Mouse (Mus musculus) olfactory bulb, adult 2 months (tissue): ENCODE results near the gene Tpx2. TPM values are rescaled to one million over a fixed set of nuclear protein-coding genes. Genes with fewer than 3 reads are reported as not detected.
A peak's percentile ranks its signal among the peaks of the same experiment; 100 is the strongest.

Experiments used
- H3K27ac ChIP-seq: fragments of 200-500 bp; 2 replicates; pipeline ENCODE4 v1.5.1; 2012; ENCODE audit warnings: low read depth, low read length; ENCODE audit not compliant: insufficient read depth
- H3K4me1 ChIP-seq: fragments of 200-500 bp; 2 replicates; pipeline ENCODE4 v1.6.1; 2012; ENCODE audit warnings: low read length; ENCODE audit not compliant: control insufficient read depth, insufficient read depth
- H3K4me3 ChIP-seq: fragments of 200-500 bp; 2 replicates; pipeline ENCODE4 v1.5.1; 2012; ENCODE audit warnings: mild to moderate bottlenecking, low read depth, low read length, moderate library complexity; ENCODE audit not compliant: insufficient read depth
- CTCF ChIP-seq: fragments of 200-500 bp; IDR thresholded peaks from 2 replicates; pipeline ENCODE4 v1.5.1; 2012; ENCODE audit warnings: low read depth, mild to moderate bottlenecking, low read length, moderate library complexity; ENCODE audit not compliant: insufficient read depth
- POLR2A ChIP-seq: fragments of 200-500 bp; IDR thresholded peaks from 2 replicates; pipeline ENCODE4 v1.6.1; 2012; ENCODE audit warnings: mild to moderate bottlenecking, low read depth, low read length, moderate library complexity; ENCODE audit not compliant: insufficient read depth
- WGBS: fragments of 180-500 bp; shearing (Covaris S2); methylation state at CpG from one replicate; pipeline ENCODE4 v1.1.7; 2018; 5-methylcytosine and 5-hydroxymethylcytosine counted together
- polyA plus RNA-seq: library from polyadenylated mRNA; stranded (reverse); fragments of >200 nt; gene quantifications from 2 replicates; pipeline ENCODE4 v1.2.4, GENCODE M21; 2012; ENCODE audit warnings: low replicate concordance; ENCODE audit not compliant: missing spikeins, insufficient read depth, insufficient read length

Tpx2 gene
- polyA plus RNA-seq, 1 experiment, result 120 TPM

DNA sequence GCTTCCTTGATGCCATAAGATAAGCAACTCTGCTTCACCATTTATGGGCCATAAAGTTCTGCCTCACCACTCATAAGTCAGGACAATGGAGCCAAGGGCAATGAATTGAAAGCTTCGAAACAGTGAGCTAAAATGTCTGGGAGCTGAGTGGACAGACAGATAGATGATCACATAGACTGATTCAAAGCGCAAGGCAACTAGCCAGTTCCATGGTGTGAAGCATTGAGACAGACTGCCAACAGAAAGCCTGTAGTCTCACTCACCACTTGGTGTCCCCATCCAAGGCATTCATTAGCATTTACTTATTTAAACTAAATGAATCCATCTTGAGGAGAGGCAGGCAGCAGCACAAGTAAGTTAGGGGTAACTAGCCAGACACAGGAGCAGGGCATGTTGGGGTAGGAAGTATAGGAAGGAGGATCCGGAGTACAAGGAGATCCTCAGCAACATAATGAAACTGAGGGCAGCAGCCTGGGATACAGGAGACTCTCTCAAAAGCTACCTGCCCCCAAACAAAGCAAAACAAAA lies 28.6 kb upstream of the Tpx2 start:
- Histone ChIP-seq H3K4me1 (peaks cover 36% of the 10 kb centered on the region), H3K4me3 (no peak overlapping the region), H3K27ac (peak overlapping the region; percentile 92)
- TF ChIP-seq POLR2A, result no peak
- no peak for TF ChIP-seq CTCF
- WGBS, result 89% methylated on average over 3 of the region's 3 CpGs

DNA sequence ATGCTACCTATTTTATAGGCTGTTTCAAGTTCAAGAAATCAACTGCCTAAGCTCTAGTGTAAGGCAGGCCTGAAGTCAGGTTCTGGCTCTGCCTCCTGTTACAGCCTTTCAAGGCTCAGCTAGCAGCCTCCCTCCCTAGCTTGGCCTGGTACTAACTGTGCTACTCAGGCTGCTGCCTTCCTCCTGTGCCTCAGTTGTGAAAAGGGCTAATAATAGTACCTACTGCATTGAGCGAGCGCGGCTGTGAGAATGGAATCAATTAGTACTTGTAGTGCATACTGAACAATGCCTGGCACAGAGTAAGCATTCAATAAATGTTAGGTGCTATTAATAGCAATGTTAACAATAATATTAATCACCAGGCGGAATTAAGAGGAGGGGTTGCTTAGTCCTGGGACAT lies 27.8 kb upstream of the Tpx2 start:
- peak overlapping the region; percentile 92 for H3K27ac ChIP-seq
- H3K4me3 ChIP-seq, result no peak overlapping the region
- H3K4me1 ChIP-seq, result peaks cover 34% of the 10 kb centered on the region
- WGBS, result 8% methylated on average over 4 of the region's 4 CpGs
- TF ChIP-seq CTCF (no peak), POLR2A (no peak)

DNA sequence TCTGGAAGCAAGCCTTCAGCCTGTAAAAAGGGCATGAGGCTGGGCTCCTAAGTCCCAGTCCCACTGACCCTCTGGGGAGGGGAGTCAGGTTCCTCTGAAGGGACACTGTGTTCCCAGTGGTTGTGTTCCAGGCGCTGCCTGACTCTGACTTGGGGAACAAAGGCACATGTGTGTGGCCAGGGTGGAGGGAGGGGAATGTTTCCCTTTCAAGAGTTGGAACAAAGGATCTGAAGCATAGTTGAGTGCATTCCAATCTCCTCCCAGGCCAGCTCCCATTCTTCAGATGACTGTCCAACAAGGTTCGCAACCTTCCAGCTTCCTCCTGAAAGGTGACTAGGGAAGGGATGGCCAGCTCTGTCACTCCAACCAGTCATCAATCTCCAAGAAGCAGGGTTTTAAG lies 27.4 kb upstream of the Tpx2 start:
- WGBS, result 26% methylated on average over 2 of the region's 2 CpGs
- peak overlapping the region; percentile 92 for H3K27ac ChIP-seq
- no peak overlapping the region for H3K4me3 ChIP-seq
- peaks cover 37% of the 10 kb centered on the region for H3K4me1 ChIP-seq
- TF ChIP-seq CTCF, result no peak
- TF ChIP-seq POLR2A, result no peak

DNA sequence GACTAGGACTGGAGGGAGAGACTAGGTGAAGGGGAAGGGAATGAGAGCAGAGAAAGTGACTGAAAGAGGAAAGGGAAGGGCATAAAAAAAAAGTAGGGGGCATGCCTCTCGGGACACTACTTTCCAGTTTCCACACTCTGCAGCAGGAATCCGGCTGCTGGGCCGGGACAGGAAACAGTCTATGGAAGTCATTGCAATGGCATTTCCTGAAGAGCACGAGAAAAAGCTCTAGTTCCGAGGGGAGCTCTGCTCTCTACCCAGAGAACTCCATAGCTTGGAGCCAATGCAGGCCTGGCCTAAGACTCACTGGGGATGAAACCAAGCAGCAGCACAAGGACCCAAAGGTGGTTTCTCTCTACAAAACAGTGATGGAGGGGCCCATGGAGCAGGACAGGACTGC lies 26.7 kb upstream of the Tpx2 start:
- no peak for TF ChIP-seq POLR2A
- TF ChIP-seq CTCF, result no peak
- Histone ChIP-seq H3K4me1 (peaks cover 35% of the 10 kb centered on the region), H3K27ac (peak overlapping the region; percentile 92), H3K4me3 (no peak overlapping the region)
- WGBS, result 69% methylated on average over 5 of the region's 5 CpGs

DNA sequence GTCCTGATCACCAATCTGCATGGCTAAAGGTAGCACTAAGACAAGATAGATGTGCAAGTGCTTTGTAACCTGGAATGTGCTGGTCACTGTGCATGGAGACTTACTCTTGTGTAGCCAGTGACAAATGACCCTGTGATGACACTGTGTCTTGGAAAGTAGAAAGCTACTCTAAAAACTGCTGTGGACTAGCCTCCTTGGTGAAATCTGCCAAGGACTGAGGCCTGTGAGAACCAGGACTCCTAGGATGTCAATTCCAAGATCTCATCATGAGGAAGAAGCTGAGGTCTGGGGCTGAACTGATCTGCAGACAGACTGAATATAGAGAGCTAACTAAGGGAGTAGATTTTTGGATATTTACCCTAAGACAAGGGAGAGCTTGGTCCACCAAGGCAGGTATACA lies 26.2 kb upstream of the Tpx2 start:
- H3K27ac ChIP-seq, result peak overlapping the region; percentile 92
- peaks cover 30% of the 10 kb centered on the region for H3K4me1 ChIP-seq

DNA sequence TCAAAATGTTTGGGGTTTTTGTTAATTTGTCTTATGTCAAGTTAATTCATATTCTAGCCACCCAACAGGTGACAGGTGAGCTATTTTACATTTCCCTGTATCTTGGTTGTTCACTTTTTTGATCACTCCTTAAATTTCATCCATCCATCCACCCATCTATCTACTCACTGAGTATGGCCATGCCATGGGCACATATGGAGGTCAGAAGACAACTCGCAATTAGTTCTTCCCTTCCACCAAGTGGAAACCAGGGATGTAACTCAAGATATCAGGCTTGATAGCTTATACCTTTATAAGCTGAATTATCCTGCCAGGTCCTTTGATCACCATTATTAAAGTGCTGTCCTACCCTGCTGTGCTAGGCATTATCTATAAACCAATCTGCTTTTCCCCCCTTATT lies 24.0 kb upstream of the Tpx2 start:
- peaks cover 30% of the 10 kb centered on the region for H3K4me1 ChIP-seq
- TF ChIP-seq CTCF (no peak), POLR2A (no peak)
- H3K4me3 ChIP-seq, result no peak overlapping the region
- no peak overlapping the region for H3K27ac ChIP-seq
- WGBS, result 89% methylated on average over 1 of the region's 1 CpGs

More for the DNA sequence above, 26.2 kb upstream of the Tpx2 start:
- H3K4me3 ChIP-seq, result no peak overlapping the region
- TF ChIP-seq CTCF, result no peak
- no peak for TF ChIP-seq POLR2A

DNA sequence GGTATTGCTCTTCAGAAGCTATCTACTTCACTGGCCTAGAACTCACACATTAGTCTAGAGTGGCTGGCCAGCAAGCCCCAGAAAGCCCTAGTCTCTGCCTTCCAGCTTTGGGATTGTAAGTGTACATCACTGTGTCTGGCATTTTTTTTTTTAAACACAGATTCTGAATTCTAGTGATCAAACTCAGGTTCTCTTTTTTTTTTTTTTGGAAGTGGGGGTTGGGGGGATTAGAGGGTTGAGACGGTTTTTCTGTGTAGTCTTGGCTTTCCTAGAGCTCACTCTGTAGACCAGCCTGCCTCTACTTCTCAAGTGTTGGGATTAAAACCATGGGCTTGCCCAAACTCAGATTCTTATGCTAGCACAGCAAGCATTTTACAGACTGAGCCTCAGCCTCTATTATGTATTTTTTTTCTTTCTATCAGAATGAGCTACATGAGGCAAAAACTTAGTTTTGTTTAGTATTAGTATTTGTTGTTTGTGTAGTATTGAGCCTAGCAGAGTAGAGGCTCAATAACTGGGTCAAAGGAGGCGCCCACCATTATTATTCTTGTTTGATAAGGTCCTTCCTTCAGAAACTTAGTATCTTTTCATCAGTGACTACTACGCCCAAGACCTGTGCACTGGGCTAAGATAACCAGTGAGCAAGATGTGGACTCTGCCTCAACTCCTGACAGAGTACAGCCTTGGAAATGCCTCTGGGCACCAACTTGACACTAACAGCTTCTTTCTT lies 23.2 kb upstream of the Tpx2 start:
- TF ChIP-seq CTCF (no peak), POLR2A (no peak)
- Histone ChIP-seq H3K4me3 (no peak overlapping the region), H3K27ac (no peak overlapping the region), H3K4me1 (peaks cover 35% of the 10 kb centered on the region)
- WGBS, result 74% methylated on average over 3 of the region's 3 CpGs

DNA sequence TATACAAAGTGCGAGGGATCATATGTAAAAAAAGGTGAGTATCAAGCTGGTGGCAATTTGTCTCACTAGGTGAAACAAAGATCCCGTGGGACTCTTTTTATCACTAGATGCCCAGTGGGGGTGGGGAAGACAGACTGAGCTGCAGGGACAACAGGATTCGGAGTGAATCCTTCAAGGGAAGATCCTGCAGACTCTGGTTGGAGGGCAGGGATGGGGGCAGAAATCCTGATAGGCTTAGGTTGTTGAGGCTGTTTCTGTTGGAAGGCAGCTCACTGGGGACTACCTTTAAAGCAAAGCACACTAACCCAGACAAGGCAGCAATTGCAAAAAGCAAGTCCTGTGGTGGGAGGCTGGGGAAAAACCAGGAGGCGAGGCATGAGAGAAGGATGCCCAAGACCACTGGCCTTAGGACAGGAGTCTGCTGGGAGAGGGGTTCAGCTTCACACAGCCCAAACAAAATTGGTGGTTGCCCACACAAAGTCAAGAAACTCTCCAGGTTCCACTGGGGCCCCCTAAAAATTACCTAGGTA lies 22.5 kb upstream of the Tpx2 start:
- TF ChIP-seq POLR2A (no peak), CTCF (no peak)
- Histone ChIP-seq H3K4me1 (peaks cover 31% of the 10 kb centered on the region), H3K4me3 (no peak overlapping the region), H3K27ac (no peak overlapping the region)
- 89% methylated on average over 4 of the region's 4 CpGs for WGBS

DNA sequence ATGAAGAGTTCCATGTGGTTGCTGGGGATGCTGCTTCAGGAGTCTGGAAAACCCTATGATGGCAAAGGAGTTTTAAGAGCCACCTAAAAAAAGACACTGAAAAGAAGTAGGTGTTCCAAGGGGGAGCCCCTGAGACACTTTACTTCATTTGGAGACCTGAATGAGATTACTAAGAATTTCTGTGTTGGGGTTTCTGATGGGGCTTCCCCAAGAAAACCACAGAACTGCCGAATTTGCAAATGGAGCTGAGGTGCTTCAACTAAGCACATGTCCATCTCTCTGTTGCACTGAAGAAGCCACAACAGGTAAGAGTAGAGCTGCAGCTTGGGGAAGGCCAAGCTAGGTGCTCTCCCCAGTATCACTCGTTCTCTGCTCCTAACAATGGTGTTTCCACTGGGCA lies 22.1 kb upstream of the Tpx2 start:
- TF ChIP-seq CTCF, result no peak
- no peak for TF ChIP-seq POLR2A
- Histone ChIP-seq H3K27ac (no peak overlapping the region), H3K4me1 (peaks cover 26% of the 10 kb centered on the region), H3K4me3 (no peak overlapping the region)
- 79% methylated on average over 2 of the region's 2 CpGs for WGBS

DNA sequence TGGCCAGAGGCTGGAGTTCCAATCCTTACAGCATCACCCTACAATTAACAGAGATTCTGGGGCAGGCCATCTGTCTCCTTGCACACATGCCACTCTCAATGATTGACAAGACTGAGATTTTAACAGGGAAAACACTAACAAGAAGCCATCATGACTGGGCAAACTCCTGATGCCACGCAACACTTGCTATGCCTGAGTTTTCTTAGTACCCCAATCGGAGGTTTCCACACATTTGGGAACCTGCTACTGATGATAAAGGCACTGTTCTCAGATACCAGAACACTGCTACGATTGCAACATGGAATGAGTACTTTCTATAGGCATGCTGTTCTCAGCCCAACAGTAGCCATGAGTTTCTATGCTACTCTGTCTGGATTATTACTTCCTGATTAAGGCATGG lies 21.3 kb upstream of the Tpx2 start:
- 62% methylated on average over 3 of the region's 3 CpGs for WGBS
- TF ChIP-seq CTCF (no peak), POLR2A (no peak)
- Histone ChIP-seq H3K27ac (no peak overlapping the region), H3K4me3 (no peak overlapping the region), H3K4me1 (peaks cover 20% of the 10 kb centered on the region)
